Mouse (Mus musculus) stomach, postnatal 0 days (tissue): ENCODE measurements around the gene Lmf2.

Experiments used
- CTCF ChIP-seq: IDR thresholded peaks from 2 replicates; pipeline ENCODE4 v1.5.1; 2016; ENCODE audit warnings: antibody characterized with exemption, low read depth, mild to moderate bottlenecking, moderate library complexity
- EP300 ChIP-seq: optimal IDR thresholded peaks from 2 replicates; pipeline ENCODE3; 2016; ENCODE audit warnings: antibody characterized with exemption

GRCm38 (mm10) chr15:89353837-89354236 lies 1.6 kb downstream of the Lmf2 start:
- TF ChIP-seq CTCF, result no peak
- no peak for TF ChIP-seq EP300
